Mouse (Mus musculus): ENCODE data around the gene 3110082I17Rik. TPM values are rescaled to one million over a fixed set of nuclear protein-coding genes. Genes with fewer than 3 reads are reported as not detected.

Gene 3110082I17Rik
- polyA plus RNA-seq, 1 experiment from 2014 or later, result 15.7 TPM

DNA sequence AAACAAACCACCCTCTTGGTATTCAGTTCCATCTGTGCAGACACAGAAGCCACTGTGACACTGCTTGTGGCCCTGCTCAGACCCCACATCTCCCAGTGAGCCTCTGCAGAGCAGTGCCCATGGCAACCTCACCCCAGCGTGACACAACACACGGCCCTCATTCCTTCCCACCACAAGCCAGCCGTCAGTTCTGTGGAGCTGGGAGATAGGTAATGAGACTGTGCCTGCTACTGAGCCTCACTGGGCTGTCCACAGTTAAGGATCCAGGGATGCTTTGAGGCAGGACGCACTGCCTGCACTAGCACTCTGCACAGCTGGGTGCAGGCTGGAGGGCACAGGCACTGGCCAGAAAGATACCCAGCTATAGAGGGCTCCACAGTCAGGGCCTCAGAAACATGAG is 10.4 kb downstream of the 3110082I17Rik start:
- Histone ChIP-seq H3K36me3 (0 out of 2 replicates have a peak, but pooled peaks cover 5% of the 10 kb centered on the region), H3K9ac (replicated peaks) (peak overlapping the region; percentile 10; the same call in 1 of the 2 replicates), H3K4me3 (replicated peaks) (no peak overlapping the region), H3K27ac (replicated peaks) (peak overlapping the region; percentile 65), H3K27me3 (replicated peaks) (no peaks in the 10 kb centered on the region), H3K4me1 (peaks cover 13% of the 10 kb centered on the region), H3K9me3 (replicated peaks) (no peaks in the 10 kb centered on the region), H3K4me2 (no peak overlapping the region)
- WGBS, result 16% methylated on average over 4 of the region's 4 CpGs
- ATAC-seq (ENCODE audit: low FRiP score), result peak; percentile 40

DNA sequence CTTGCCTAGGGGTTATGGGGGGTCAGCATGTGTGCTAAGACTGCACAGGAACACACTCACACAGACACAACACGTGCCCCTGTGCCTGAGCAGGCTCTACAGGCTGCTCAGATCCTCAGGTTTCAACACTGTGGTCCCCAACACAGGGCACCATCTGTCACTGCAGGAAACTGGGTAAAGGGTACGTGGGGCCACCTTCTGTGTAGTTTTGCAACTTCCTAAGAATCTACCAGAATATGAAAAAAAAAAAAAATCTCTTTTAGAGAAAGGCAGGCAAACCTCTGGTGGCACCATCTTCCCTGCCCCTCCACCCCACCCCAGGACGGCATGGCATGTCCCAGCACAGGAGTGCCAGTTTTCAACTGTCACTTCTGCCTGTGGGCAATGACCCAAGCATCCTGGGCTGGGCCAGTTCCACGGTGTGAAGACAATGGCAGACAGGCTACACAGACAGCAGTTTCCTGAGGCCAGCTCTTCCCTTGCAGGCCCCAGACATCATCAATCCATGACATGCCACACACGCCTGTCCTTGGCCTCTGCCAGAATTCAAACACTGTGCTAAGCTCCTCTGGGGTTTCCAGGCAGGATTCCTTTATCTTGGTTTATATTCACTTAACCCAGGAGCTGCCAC is 11.1 kb downstream of the 3110082I17Rik start:
- Histone ChIP-seq H3K36me3 (0 out of 2 replicates have a peak, but pooled peaks cover 2% of the 10 kb centered on the region), H3K9me3 (replicated peaks) (no peaks in the 10 kb centered on the region), H3K9ac (replicated peaks) (peak overlapping the region; percentile 10; the same call in 1 of the 2 replicates), H3K27me3 (replicated peaks) (no peaks in the 10 kb centered on the region), H3K27ac (replicated peaks) (peak overlapping the region; percentile 65), H3K4me2 (no peak overlapping the region), H3K4me3 (replicated peaks) (no peak overlapping the region), H3K4me1 (peaks cover 13% of the 10 kb centered on the region)
- peak; percentile 39; the same call in 1 of the 2 replicates for ATAC-seq (ENCODE audit: low FRiP score)
- WGBS, result 42% methylated on average over 5 of the region's 5 CpGs

DNA sequence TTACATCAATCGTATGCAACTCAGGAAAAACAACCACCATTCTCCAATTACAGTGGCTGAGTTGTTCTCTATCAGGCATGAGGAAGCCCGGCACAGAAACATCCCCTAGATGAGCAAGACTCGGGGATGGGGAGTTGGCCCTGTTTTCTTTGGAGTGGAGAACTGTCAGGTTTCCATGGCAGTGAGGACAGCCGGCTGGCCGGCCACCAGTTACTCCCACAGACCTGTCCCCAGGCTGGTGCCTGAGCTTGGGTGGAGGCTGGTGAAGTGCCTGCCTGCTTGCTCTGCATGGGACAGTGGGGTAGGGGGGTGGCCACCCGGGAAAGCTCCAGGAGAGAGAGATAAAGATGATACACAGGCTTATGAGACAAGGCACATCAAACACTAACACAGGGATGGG is 12.3 kb downstream of the 3110082I17Rik start:
- Histone ChIP-seq H3K9ac (replicated peaks) (no peak overlapping the region), H3K36me3 (0 out of 2 replicates have a peak, but pooled peaks cover 2% of the 10 kb centered on the region), H3K9me3 (replicated peaks) (no peaks in the 10 kb centered on the region), H3K27me3 (replicated peaks) (no peaks in the 10 kb centered on the region), H3K4me1 (peaks cover 13% of the 10 kb centered on the region), H3K27ac (replicated peaks) (no peak overlapping the region), H3K4me2 (no peak overlapping the region), H3K4me3 (replicated peaks) (no peak overlapping the region)
- 69% methylated on average over 6 of the region's 6 CpGs for WGBS
- ATAC-seq (ENCODE audit: low FRiP score), result no peak

DNA sequence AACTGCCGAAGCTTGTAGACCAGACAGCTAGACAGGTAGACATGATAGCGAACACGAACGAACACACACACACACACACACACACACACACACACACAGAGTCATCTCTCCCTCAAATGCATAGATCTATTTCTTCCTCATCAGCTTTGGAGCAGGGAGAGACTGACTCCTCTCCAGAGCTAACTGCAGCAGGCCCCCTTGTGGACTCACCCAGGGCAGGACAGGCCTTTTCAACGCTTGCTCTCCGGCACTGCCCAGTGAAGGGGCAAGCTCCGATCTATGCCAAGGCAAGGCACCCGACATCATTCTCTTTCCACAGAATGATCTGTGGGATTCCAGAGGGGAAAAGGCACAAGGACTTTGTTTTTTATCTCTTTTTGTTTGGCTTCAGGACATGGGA is 15.1 kb downstream of the 3110082I17Rik start:
- 83% methylated on average over 8 of the region's 8 CpGs for WGBS
- H3K4me3 ChIP-seq (replicated peaks), result no peak overlapping the region
- no peaks in the 10 kb centered on the region for H3K36me3 ChIP-seq
- peaks cover 27% of the 10 kb centered on the region for H3K4me1 ChIP-seq
- no peak overlapping the region for H3K27ac ChIP-seq (replicated peaks)
- no peak overlapping the region for H3K4me2 ChIP-seq
- H3K9ac ChIP-seq (replicated peaks), result no peak overlapping the region
- ATAC-seq (ENCODE audit: low FRiP score), result no peak
- no peaks in the 10 kb centered on the region for H3K27me3 ChIP-seq (replicated peaks)
- H3K9me3 ChIP-seq (replicated peaks), result no peaks in the 10 kb centered on the region

DNA sequence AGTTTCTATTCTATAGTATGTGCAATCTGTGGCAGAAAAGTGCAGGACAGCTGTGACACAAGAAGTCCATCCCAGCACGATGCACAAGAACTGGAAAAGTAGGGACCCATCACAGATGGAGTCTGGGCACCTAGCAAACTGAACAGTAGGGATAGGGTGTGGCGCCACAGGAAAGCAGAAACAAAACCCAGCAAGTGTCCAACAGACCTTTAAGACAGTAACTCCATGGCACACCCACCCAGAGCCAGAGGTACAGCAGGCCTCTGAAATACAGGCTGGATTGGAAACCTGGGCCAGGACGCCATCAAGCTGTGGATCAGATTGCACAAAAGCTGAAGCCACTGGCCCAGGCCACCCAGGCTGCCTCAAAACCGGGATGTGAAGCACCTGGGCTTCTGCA is 17.4 kb downstream of the 3110082I17Rik start:
- Histone ChIP-seq H3K27ac (replicated peaks) (peak overlapping the region; percentile 57), H3K9ac (replicated peaks) (no peak overlapping the region)
- 81% methylated on average over 4 of the region's 4 CpGs for WGBS

DNA sequence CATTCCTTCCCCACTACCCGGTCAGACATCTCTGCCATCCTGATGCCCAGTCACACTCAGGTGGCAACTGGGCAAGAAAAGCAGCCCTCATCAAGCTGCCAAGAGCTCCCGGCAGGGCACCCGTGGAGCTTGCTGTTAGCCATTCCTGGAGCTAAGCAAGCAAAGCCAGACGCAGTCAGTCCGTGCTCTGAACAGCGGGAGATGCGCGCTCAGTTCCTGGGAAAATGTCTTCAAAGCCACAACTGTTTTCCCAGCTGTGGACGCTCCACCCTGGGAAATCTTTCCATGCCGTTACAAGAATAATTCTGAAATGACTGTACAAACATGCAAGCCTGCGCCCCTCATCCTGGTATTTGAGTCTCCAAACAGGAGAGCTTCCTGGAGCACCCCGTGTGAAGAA is 17.9 kb downstream of the 3110082I17Rik start:
- H3K9ac ChIP-seq (replicated peaks), result no peak overlapping the region
- peaks cover 24% of the 10 kb centered on the region for H3K4me1 ChIP-seq
- no peak overlapping the region for H3K4me2 ChIP-seq
- no peaks in the 10 kb centered on the region for H3K9me3 ChIP-seq (replicated peaks)
- WGBS, result 69% methylated on average over 12 of the region's 12 CpGs
- H3K4me3 ChIP-seq (replicated peaks), result no peak overlapping the region
- ATAC-seq (ENCODE audit: low FRiP score), result no peak; the same call in 1 of the 2 replicates
- no peaks in the 10 kb centered on the region for H3K36me3 ChIP-seq
- no peaks in the 10 kb centered on the region for H3K27me3 ChIP-seq (replicated peaks)
- H3K27ac ChIP-seq (replicated peaks), result peak overlapping the region; percentile 57

More for the DNA sequence above, 17.4 kb downstream of the 3110082I17Rik start:
- H3K4me3 ChIP-seq (replicated peaks), result no peak overlapping the region
- H3K4me1 ChIP-seq, result peaks cover 24% of the 10 kb centered on the region
- no peak for ATAC-seq (ENCODE audit: low FRiP score)
- no peaks in the 10 kb centered on the region for H3K9me3 ChIP-seq (replicated peaks)
- no peaks in the 10 kb centered on the region for H3K36me3 ChIP-seq
- H3K27me3 ChIP-seq (replicated peaks), result no peaks in the 10 kb centered on the region
- no peak overlapping the region for H3K4me2 ChIP-seq

DNA sequence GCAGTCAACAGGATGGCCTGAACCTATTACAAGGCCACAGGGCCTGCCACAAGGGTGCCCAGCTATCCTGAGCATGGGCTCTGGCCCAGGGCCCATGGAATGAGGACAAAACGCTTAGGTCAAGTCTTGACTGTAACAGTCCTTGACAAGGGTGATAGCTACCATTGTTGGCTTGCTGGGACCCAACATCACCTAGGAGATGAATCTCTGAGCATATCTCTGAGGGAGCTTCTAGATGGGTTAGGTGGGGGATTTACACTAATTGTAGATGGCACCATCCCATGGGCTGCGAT is 18.7 kb downstream of the 3110082I17Rik start:
- Histone ChIP-seq H3K36me3 (no peaks in the 10 kb centered on the region), H3K4me2 (no peak overlapping the region), H3K9ac (replicated peaks) (no peak overlapping the region), H3K9me3 (replicated peaks) (no peaks in the 10 kb centered on the region), H3K27me3 (replicated peaks) (no peaks in the 10 kb centered on the region), H3K4me1 (peaks cover 24% of the 10 kb centered on the region), H3K27ac (replicated peaks) (peak overlapping the region; percentile 38; the same call in 1 of the 2 replicates), H3K4me3 (replicated peaks) (no peak overlapping the region)
- 93% methylated on average over 2 of the region's 2 CpGs for WGBS
- no peak for ATAC-seq (ENCODE audit: low FRiP score)

DNA sequence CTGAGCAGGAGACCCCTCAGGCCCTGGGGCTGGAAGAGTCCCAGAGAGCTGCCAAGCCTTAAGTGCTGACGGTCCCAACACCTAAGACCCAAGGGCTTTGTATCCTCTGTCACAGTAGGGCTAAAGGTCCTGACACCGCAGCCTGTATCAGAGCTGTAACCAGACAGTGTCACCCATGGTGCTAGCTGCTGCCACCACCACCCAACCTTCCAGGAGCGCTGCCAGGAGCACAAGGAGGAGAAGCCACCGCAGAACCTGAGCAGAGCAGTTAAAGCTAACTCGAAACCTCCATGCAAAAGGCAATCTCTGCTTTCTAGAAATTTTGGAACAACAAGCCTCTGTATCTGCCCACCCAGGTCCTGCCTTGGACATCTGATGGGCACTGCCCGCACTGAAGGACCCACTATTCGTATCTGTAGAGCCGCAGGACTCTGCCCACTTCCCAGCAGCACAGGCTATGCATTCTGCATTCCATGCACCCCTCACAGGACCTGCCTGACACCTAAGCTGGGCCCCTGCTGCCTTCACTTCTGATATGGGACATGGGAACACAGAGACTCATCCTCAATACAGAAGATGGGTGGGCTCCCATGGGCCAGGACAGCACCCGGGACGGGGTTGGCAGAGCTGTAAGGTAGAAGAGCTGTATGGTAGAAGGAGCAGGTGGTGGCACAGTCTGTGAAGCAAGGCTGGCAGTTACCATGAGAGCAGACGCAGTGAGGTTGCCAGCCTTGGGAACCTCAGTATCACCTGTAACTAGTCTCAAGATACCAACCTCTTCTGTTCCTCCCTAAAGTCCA is 19.2 kb downstream of the 3110082I17Rik start:
- Histone ChIP-seq H3K36me3 (no peaks in the 10 kb centered on the region), H3K4me2 (no peak overlapping the region), H3K4me3 (replicated peaks) (no peak overlapping the region), H3K27me3 (replicated peaks) (no peaks in the 10 kb centered on the region), H3K9me3 (replicated peaks) (no peaks in the 10 kb centered on the region), H3K27ac (replicated peaks) (peak overlapping the region; percentile 38; the same call in 1 of the 2 replicates), H3K4me1 (peaks cover 25% of the 10 kb centered on the region), H3K9ac (replicated peaks) (no peak overlapping the region)
- 93% methylated on average over 11 of the region's 11 CpGs for WGBS
- no peak for ATAC-seq (ENCODE audit: low FRiP score)

DNA sequence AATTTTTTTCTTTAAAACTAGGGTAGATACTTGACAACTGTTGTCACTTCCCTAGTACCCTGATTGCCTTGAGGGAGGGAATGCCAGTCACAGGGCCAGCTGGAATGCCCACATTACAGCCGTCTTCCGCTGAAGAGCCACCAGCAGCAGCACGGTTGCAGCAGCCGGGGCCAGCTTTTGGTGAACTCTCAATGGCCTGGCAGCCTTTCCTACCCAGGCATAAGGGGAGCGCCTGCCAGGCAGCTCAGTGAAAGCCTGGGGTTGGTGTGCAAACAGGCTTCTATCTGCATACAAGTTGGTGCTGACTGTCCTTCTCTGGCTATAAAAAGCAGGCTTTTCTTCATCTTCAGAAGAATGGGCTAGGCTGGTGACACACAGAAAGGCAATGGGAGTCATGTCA is 19.9 kb downstream of the 3110082I17Rik start:
- no peaks in the 10 kb centered on the region for H3K27me3 ChIP-seq (replicated peaks)
- WGBS, result 67% methylated on average over 5 of the region's 5 CpGs
- peaks cover 32% of the 10 kb centered on the region for H3K4me1 ChIP-seq
- no peaks in the 10 kb centered on the region for H3K36me3 ChIP-seq
- H3K27ac ChIP-seq (replicated peaks), result no peak overlapping the region
- no peak overlapping the region for H3K4me3 ChIP-seq (replicated peaks)
- ATAC-seq (ENCODE audit: low FRiP score), result no peak
- H3K9me3 ChIP-seq (replicated peaks), result no peaks in the 10 kb centered on the region
- H3K4me2 ChIP-seq, result no peak overlapping the region
- H3K9ac ChIP-seq (replicated peaks), result no peak overlapping the region

DNA sequence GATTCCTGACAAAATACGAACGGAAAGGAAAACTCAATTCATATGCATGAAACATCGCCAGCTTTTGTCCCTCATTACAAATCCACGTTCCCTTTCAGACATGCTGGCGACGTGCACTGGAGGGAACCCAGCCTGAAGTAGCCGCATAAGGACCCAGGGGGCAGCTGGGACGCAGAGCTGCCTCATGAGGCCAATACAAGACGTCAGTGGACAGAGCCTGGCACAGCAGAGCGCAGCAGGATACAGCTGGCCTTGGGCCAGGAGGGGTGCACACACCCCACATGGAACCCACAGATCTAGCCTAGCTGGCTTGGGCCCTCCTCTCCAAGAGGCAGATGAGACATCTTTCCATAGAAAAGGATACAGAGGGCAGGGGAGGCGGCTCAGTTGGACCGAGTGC is 21.9 kb downstream of the 3110082I17Rik start:
- no peak for ATAC-seq (ENCODE audit: low FRiP score)
- H3K9ac ChIP-seq (replicated peaks), result no peak overlapping the region
- peaks cover 52% of the 10 kb centered on the region for H3K4me1 ChIP-seq
- no peaks in the 10 kb centered on the region for H3K9me3 ChIP-seq (replicated peaks)
- no peaks in the 10 kb centered on the region for H3K27me3 ChIP-seq (replicated peaks)
- WGBS, result 60% methylated on average over 12 of the region's 12 CpGs
- H3K4me2 ChIP-seq, result no peak overlapping the region
- H3K27ac ChIP-seq (replicated peaks), result no peak overlapping the region
- H3K36me3 ChIP-seq, result no peaks in the 10 kb centered on the region
- no peak overlapping the region for H3K4me3 ChIP-seq (replicated peaks)

DNA sequence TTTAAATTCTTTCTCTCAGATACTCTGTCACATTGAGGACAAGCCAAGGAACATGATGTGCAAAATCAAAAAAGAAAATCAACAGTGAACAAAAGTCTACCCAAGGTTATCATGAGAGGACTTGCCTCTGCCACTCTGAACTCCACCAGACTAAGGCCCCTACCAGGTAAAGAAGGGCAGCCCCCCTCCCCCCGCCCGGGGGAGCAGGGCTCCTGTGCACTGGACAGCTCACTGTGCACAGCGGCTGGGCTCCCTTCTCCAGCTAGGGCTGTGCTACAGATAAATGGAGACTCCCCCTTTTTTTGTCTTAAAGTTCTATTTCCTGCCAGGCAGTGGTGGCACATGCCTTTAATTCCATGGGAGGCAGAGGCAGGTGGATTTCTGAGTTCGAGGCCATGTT is 22.6 kb downstream of the 3110082I17Rik start:
- Histone ChIP-seq H3K4me1 (peaks cover 57% of the 10 kb centered on the region), H3K27me3 (replicated peaks) (no peaks in the 10 kb centered on the region), H3K4me2 (no peak overlapping the region), H3K36me3 (no peaks in the 10 kb centered on the region), H3K9me3 (replicated peaks) (no peaks in the 10 kb centered on the region), H3K4me3 (replicated peaks) (no peak overlapping the region), H3K27ac (replicated peaks) (no peak overlapping the region), H3K9ac (replicated peaks) (no peak overlapping the region)
- 92% methylated on average over 4 of the region's 4 CpGs for WGBS
- no peak for ATAC-seq (ENCODE audit: low FRiP score)

DNA sequence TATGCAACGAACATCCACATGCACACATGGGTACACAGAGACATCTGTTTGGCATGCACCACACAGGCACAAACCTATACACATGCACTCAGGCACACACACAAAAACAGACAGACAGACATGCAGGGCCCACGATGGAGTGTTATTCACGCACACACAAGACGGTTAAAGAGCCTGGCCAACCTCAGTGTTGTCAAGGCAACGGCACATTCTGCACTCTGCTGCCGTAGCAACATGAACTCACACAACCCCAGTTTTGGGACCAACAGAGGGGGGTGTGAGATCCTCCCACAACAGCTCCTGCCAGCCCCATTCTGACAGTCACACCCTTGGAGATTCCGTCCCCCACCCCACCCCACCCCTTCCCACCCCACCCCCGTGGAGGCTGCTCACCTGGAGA is 25.4 kb downstream of the 3110082I17Rik start:
- 15% methylated on average over 8 of the region's 8 CpGs for WGBS
- peak; percentile 58; the same call in 1 of the 2 replicates for ATAC-seq (ENCODE audit: low FRiP score)
- no peak overlapping the region for H3K4me3 ChIP-seq (replicated peaks)
- H3K27ac ChIP-seq (replicated peaks), result peak overlapping the region; percentile 41; the same call in 1 of the 2 replicates
- H3K9ac ChIP-seq (replicated peaks), result no peak overlapping the region
- no peaks in the 10 kb centered on the region for H3K9me3 ChIP-seq (replicated peaks)
- peak overlapping the region; percentile 13 for H3K4me2 ChIP-seq
- H3K36me3 ChIP-seq, result no peaks in the 10 kb centered on the region
- H3K27me3 ChIP-seq (replicated peaks), result no peaks in the 10 kb centered on the region
- peaks cover 68% of the 10 kb centered on the region for H3K4me1 ChIP-seq
